ENCODE assay signal across 20 mouse cellular contexts in genomic region chr7:101752346-101752745, GRCm38 (mm10).
"Had no signal": no experiment of that assay in that cellular context is flagged by ENCODE, and none has a peak within 500 bp of the region (broad histone marks: within the 10 kb centered on the region; RNA-seq: fewer than 3 reads in every experiment).

No protein-coding gene starts in this region.

- DNase-seq: gastrocnemius, postnatal 14 days; gastrocnemius, postnatal 36 days; heart, adult 11 months; heart, adult 2 months; heart, postnatal 10 days; heart, postnatal 36 days; kidney, adult 18-20 months; kidney, adult 8-10 months; kidney, postnatal 10 days; kidney, postnatal 25 days; kidney, postnatal 4 days; liver; liver, embryonic 13.5 days had no signal

- H3K27me3 ChIP-seq: heart, embryonic 12.5 days; hindbrain, embryonic 13.5 days; hindbrain, embryonic 15.5 days; limb, embryonic 12.5 days; liver, embryonic 13.5 days; liver, embryonic 15.5 days had no signal

- ATAC-seq: hindbrain, postnatal 0 days; intestine, postnatal 0 days had no signal
